Mouse (Mus musculus) neutrophil, adult 5-6 weeks (primary cell): Measurements from ENCODE around the gene Ccdc40. TPM values are rescaled to one million over a fixed set of nuclear protein-coding genes. Genes with fewer than 3 reads are reported as not detected.

Experiments used
- ATAC-seq: fragments of 151-379, 151-347 bp; 2 replicates; pipeline ENCODE4 v1.8.0; 2017; ENCODE audit warnings: mild to moderate bottlenecking, moderate TSS enrichment; ENCODE audit not compliant: insufficient number of reproducible peaks, poor library complexity, low FRiP score, severe bottlenecking; ENCODE audit errors: extremely low read depth
- total RNA-seq: library from RNA; stranded (forward); fragments of 200-1000 nt; gene quantifications from 2 replicates; pipeline ENCODE4 v1.2.3, GENCODE M21; 2017

The Ccdc40 gene
- total RNA-seq, 1 experiment from 2014 or later = not detected

- no peak for ATAC-seq
These were observed 22.6 kb upstream of the Ccdc40 start for GRCm38 (mm10) chr11:119205738-119206137.

GRCm38 (mm10) chr11:119206562-119206961 lies 21.8 kb upstream of the Ccdc40 start:
- peak; percentile 51 for ATAC-seq

- ATAC-seq = no peak
These were observed 20.4 kb upstream of the Ccdc40 start for GRCm38 (mm10) chr11:119207986-119208385.

GRCm38 (mm10) chr11:119208870-119209370 lies 19.5 kb upstream of the Ccdc40 start:
- no peak for ATAC-seq

- no peak for ATAC-seq
These were observed 18.9 kb upstream of the Ccdc40 start for GRCm38 (mm10) chr11:119209371-119210025.

GRCm38 (mm10) chr11:119210321-119211100 lies 17.9 kb upstream of the Ccdc40 start:
- no peak for ATAC-seq

GRCm38 (mm10) chr11:119211604-119212309 lies 16.6 kb upstream of the Ccdc40 start:
- no peak for ATAC-seq

- no peak for ATAC-seq
These were observed 15.0 kb upstream of the Ccdc40 start for GRCm38 (mm10) chr11:119213166-119213885.

- no peak for ATAC-seq
These were observed 13.1 kb upstream of the Ccdc40 start for GRCm38 (mm10) chr11:119215038-119215904.

- ATAC-seq = no peak
These were observed 12.4 kb upstream of the Ccdc40 start for GRCm38 (mm10) chr11:119215905-119216507.

- no peak for ATAC-seq
These were observed 10.5 kb upstream of the Ccdc40 start for GRCm38 (mm10) chr11:119217861-119218260.

- ATAC-seq = no peak
These were observed 8.4 kb upstream of the Ccdc40 start for GRCm38 (mm10) chr11:119219816-119220465.

GRCm38 (mm10) chr11:119221812-119222510 lies 6.4 kb upstream of the Ccdc40 start:
- ATAC-seq = no peak

GRCm38 (mm10) chr11:119223124-119223890 lies 5.1 kb upstream of the Ccdc40 start:
- ATAC-seq = no peak

GRCm38 (mm10) chr11:119224926-119225325 lies 3.4 kb upstream of the Ccdc40 start:
- no peak for ATAC-seq

- no peak for ATAC-seq
These were observed 2.7 kb upstream of the Ccdc40 start for GRCm38 (mm10) chr11:119225634-119226033.
